Mouse (Mus musculus) G1E-ER4 (cell line): ENCODE results near the gene Scn3a. TPM values are rescaled to one million over a fixed set of nuclear protein-coding genes. Genes with fewer than 3 reads are reported as not detected.

Experiments
- GATA1 ChIP-seq: IDR thresholded peaks from one replicate; pipeline ENCODE4 v1.8.0; 2012; ENCODE audit warnings: low read length, inconsistent platforms
- polyA plus RNA-seq: library from polyadenylated mRNA; stranded (reverse); fragments of >175 nt; gene quantifications from 2 replicates; pipeline ENCODE4 v1.2.3, GENCODE M21; 2012

Gene Scn3a
- polyA plus RNA-seq, 1 experiment = not detected

GRCm38 (mm10) chr2:65541781-65542180 is 25.6 kb downstream of the Scn3a start:
- no peak for TF ChIP-seq GATA1

- TF ChIP-seq GATA1 = no peak
Observed at GRCm38 (mm10) chr2:65538436-65538835, 29.0 kb downstream of the Scn3a start.

- TF ChIP-seq GATA1 = no peak
Observed at GRCm38 (mm10) chr2:65532127-65532854, 35.1 kb downstream of the Scn3a start.

- TF ChIP-seq GATA1 = no peak
Observed at GRCm38 (mm10) chr2:65529148-65529547, 38.3 kb downstream of the Scn3a start.

- TF ChIP-seq GATA1 = no peak
Observed at GRCm38 (mm10) chr2:65516703-65517102, 50.7 kb downstream of the Scn3a start.

- no peak for TF ChIP-seq GATA1
Observed at GRCm38 (mm10) chr2:65508217-65508616, 59.2 kb downstream of the Scn3a start.

DNA sequence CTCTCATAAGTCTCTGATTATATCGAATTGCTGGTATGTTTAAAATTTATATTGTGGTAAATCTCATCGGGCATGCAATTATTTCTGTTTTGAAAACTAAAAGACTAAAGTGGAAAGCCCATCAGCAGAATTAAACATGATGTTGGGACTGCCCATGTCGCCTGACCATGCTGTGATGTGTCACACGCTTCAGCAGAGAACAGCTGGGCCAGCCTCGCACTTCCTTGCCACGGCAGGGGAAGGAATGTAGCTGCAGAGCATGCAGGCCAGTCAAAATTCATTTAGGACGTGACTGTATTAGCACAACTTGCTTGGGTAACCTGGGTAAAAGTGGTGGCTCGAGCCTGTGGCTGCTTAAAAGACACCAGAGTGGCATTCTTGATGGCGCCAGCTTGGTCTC is 77.0 kb downstream of the Scn3a start:
- TF ChIP-seq GATA1 = no peak

GRCm38 (mm10) chr2:65483434-65483833 is 84.0 kb downstream of the Scn3a start:
- no peak for TF ChIP-seq GATA1

- no peak for TF ChIP-seq GATA1
Observed at GRCm38 (mm10) chr2:65481007-65481672, 86.3 kb downstream of the Scn3a start.

DNA sequence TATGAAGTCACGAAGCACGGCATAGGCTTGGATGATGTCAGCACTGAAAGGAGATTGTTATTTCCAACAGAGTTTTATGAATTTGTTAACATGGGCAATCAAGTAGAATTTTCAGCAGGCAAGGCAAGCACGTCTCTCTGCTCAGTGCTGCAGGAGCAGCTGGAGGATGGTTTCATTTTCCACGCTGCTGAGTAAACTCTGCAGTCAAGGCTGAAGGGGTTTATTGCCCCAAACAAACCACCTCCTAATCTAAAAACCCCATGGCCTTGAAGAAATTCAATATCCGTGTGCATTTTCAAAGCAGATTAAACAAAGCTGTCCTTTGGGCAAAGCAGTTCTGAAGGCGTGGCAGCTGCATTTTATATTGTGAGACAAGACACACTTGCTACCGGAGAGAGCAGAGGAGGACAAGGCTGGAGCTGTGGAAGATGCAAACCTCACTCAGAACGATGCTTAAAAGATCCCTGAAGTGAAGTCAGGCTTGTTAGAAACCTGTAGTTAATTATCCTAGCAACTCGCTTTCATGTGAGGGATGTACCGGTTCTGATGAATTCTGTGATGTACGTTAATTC is 96.0 kb downstream of the Scn3a start:
- no peak for TF ChIP-seq GATA1

GRCm38 (mm10) chr2:65465694-65466093 is 101.7 kb downstream of the Scn3a start:
- TF ChIP-seq GATA1 = no peak

- no peak for TF ChIP-seq GATA1
Observed at GRCm38 (mm10) chr2:65453763-65454162, 113.7 kb downstream of the Scn3a start.

DNA sequence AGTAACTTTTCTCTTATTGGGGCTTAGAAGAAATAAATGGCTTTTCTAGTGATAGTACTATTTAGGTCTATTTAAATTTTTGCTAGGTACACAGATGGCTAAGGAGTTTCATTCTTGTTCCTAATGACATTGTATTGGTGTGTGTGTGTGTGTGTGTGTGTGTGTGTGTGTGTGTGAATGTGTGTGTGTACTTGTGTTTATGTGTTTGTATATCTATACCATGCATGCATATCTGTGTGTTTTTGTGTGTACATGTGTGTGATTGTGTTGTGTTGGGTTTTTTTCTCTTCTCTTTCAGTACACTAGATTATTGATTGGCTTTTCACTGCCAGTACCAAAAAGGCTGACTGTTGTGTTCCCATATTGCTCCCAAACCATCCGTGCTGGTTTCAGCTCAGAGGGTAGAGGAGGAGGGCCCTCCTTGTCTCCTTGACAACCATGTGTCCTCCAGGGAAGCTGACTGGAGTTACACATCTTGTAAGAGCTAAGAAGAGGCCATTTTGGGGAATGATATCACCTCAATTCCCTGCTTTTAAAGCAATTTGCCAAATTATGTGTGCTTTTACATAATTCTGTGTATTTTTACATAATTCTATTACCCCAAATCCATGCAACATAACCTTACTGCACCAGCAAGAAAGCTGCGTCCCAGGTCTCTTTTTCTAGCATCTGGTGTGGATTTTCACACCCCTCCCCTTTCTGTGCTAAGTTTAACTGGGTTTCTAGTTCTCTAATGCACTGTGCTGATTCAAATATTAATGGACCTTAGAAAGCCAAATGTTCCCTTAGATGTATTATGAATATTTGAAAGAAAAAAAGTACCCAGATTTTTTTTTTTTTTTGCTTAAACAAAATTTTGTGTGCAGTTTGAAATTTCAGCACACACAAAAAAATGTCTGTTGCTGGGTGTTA is 116.7 kb downstream of the Scn3a start:
- TF ChIP-seq GATA1 = no peak

- no peak for TF ChIP-seq GATA1
Observed at GRCm38 (mm10) chr2:65449126-65449828, 118.2 kb downstream of the Scn3a start.

DNA sequence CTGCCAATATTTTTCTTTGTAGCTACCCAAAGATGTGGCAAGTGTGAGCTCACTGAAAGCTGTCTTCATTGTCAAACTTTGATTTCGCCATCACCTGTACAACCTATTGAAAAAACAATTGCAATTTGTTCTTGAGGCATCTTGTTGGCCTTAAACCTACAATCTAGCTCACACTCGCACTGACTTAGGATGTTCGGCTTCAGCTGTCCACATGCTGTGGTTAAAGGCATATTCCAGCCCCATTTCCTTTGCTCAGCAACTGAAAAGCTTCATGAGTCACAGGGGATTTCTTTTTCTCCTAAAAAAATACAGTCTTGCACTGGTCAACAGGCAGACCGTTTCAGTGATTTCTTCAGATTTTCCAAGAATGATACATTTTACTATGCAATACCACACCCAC is 124.3 kb downstream of the Scn3a start:
- TF ChIP-seq GATA1 = no peak
